27 mouse cellular contexts compared by ENCODE assay signal in the genomic region with DNA sequence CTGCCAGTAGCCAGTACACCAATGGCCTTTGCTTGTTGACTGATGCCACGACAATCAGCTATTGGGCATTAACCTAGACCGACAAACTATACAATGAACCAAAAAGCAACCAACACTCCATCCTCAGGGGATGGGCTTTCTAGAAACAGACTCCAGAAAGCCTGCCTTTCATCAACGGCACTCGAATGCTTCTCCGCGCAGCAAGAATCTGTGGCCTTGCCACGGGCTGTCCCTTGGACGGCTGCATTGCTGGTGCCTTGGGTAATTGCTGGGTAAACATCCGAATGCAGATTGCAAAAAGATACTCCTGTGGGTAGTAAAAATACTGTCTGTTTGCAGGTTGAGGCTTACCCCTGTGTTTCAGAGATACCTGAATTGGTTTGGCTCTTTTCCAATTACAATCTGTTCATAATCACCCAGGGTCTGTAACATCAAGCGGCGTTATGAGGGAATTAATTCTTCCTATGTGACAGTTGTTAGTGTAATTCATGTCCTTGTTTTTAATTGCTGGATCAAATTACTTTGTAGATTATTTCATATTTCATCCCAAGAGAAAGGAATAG.
DNase-seq lines count a peak whose midpoint lies in the region; ATAC-seq and TF ChIP-seq lines count a peak whose summit lies in the region.
"Had no signal": no experiment of that assay in that cellular context is flagged by ENCODE, and none has a peak within 500 bp of the region (broad histone marks: within the 10 kb centered on the region; RNA-seq: fewer than 3 reads in every experiment).

No protein-coding gene starts in this region.

- no peaks in the 10 kb centered on the region for H3K36me3 ChIP-seq in forebrain, embryonic 14.5 days (ENCODE audit: control insufficient read depth, insufficient read depth, low read length)
- no peaks in the 10 kb centered on the region for H3K36me3 ChIP-seq in forebrain, embryonic 12.5 days (replicated peaks)
- H3K36me3 ChIP-seq in lung, embryonic 14.5 days (ENCODE audit: insufficient read depth) = no peaks in the 10 kb centered on the region
- H3K36me3 ChIP-seq in midbrain, postnatal 0 days (ENCODE audit: insufficient read depth, low read length) = no peaks in the 10 kb centered on the region
- no peaks in the 10 kb centered on the region for H3K36me3 ChIP-seq in midbrain, embryonic 16.5 days (ENCODE audit: control insufficient read depth, insufficient read depth, low read length)
- H3K36me3 ChIP-seq in neural tube, embryonic 13.5 days = no peaks in the 10 kb centered on the region
- H3K36me3 ChIP-seq: embryonic facial prominence, embryonic 15.5 days; kidney, embryonic 15.5 days; liver, embryonic 13.5 days; midbrain, embryonic 10.5 days had no signal

- 77% methylated on average over 11 of the region's 11 CpGs for WGBS in forebrain, embryonic 14.5 days
- WGBS in forebrain, embryonic 12.5 days = 80% methylated on average over 11 of the region's 11 CpGs
- WGBS in lung, embryonic 14.5 days = 27% methylated on average over 11 of the region's 11 CpGs
- 59% methylated on average over 11 of the region's 11 CpGs for WGBS in midbrain, postnatal 0 days
- WGBS in midbrain, embryonic 16.5 days = 60% methylated on average over 11 of the region's 11 CpGs
- 50% methylated on average over 11 of the region's 11 CpGs for WGBS in neural tube, embryonic 13.5 days

- no peak overlapping the region for H3K9ac ChIP-seq in forebrain, embryonic 14.5 days (ENCODE audit: low read length)
- no peak overlapping the region for H3K9ac ChIP-seq in forebrain, embryonic 12.5 days
- no peak overlapping the region for H3K9ac ChIP-seq in lung, embryonic 14.5 days
- no peak overlapping the region for H3K9ac ChIP-seq in midbrain, postnatal 0 days (replicated peaks; ENCODE audit: low read length, poor library complexity, severe bottlenecking)
- H3K9ac ChIP-seq in midbrain, embryonic 16.5 days (ENCODE audit: low read depth, low read length) = no peak overlapping the region
- no peak overlapping the region for H3K9ac ChIP-seq in neural tube, embryonic 13.5 days
- H3K9ac ChIP-seq: embryonic facial prominence, embryonic 15.5 days; kidney, embryonic 15.5 days; liver, embryonic 13.5 days had no signal

- H3K27ac ChIP-seq in forebrain, embryonic 14.5 days (ENCODE audit: low read depth, low read length) = no peak overlapping the region
- H3K27ac ChIP-seq in forebrain, embryonic 12.5 days = no peak overlapping the region
- peak overlapping the region; percentile 2; the same call in 1 of the 2 replicates for H3K27ac ChIP-seq in lung, embryonic 14.5 days (ENCODE audit: low read depth)
- H3K27ac ChIP-seq in midbrain, postnatal 0 days (ENCODE audit: low read depth, low read length) = no peak overlapping the region
- no peak overlapping the region for H3K27ac ChIP-seq in midbrain, embryonic 16.5 days (ENCODE audit: low read length)
- H3K27ac ChIP-seq in neural tube, embryonic 13.5 days (replicated peaks) = peak overlapping the region; percentile 52
- H3K27ac ChIP-seq: embryonic facial prominence, embryonic 15.5 days; kidney, embryonic 15.5 days; liver, embryonic 13.5 days; macrophage; midbrain, embryonic 10.5 days had no signal

- no peak overlapping the region for H3K4me3 ChIP-seq in forebrain, embryonic 14.5 days (ENCODE audit: low read depth, low read length)
- no peak overlapping the region for H3K4me3 ChIP-seq in forebrain, embryonic 12.5 days (replicated peaks)
- no peak overlapping the region for H3K4me3 ChIP-seq in lung, embryonic 14.5 days (ENCODE audit: low read depth, low read length)
- no peak overlapping the region for H3K4me3 ChIP-seq in midbrain, postnatal 0 days (ENCODE audit: low read depth, low read length)
- no peak overlapping the region for H3K4me3 ChIP-seq in midbrain, embryonic 16.5 days (ENCODE audit: low read depth, low read length)
- H3K4me3 ChIP-seq in neural tube, embryonic 13.5 days = no peak overlapping the region
- H3K4me3 ChIP-seq: embryonic facial prominence, embryonic 15.5 days; kidney, embryonic 15.5 days; liver, embryonic 13.5 days; midbrain, embryonic 10.5 days had no signal

- no peaks in the 10 kb centered on the region for H3K27me3 ChIP-seq in forebrain, embryonic 14.5 days (replicated peaks; ENCODE audit: control insufficient read depth, insufficient read depth, low read length)
- H3K27me3 ChIP-seq in forebrain, embryonic 12.5 days = no peaks in the 10 kb centered on the region
- H3K27me3 ChIP-seq in lung, embryonic 14.5 days (ENCODE audit: insufficient read depth, low read length) = no peaks in the 10 kb centered on the region
- no peaks in the 10 kb centered on the region for H3K27me3 ChIP-seq in midbrain, postnatal 0 days (ENCODE audit: insufficient read depth, low read length)
- no peaks in the 10 kb centered on the region for H3K27me3 ChIP-seq in midbrain, embryonic 16.5 days (ENCODE audit: control insufficient read depth, insufficient read depth, low read depth, low read length)
- H3K27me3 ChIP-seq in neural tube, embryonic 13.5 days = no peaks in the 10 kb centered on the region
- H3K27me3 ChIP-seq: embryonic facial prominence, embryonic 15.5 days; kidney, embryonic 15.5 days; liver, embryonic 13.5 days had no signal

- ATAC-seq in forebrain, embryonic 14.5 days = no peak
- no peak for ATAC-seq in forebrain, embryonic 12.5 days (ENCODE audit: low FRiP score)
- peak; percentile 75; the same call in 1 of the 2 replicates for ATAC-seq in lung, embryonic 14.5 days (ENCODE audit: insufficient read depth)
- ATAC-seq in midbrain, postnatal 0 days (ENCODE audit: low FRiP score) = no peak
- ATAC-seq in midbrain, embryonic 16.5 days = no peak
- ATAC-seq in neural tube, embryonic 13.5 days (ENCODE audit: low read depth) = peak; percentile 78
- ATAC-seq: activated CD4-positive, CD25-positive, alpha-beta regulatory T cell, adult 4 months; forebrain, embryonic 16.5 days; intestine, postnatal 0 days had no signal

- TF ChIP-seq CTCF in lung, embryonic 14.5 days (IDR thresholded peaks at IDR 0.05; ENCODE audit: low read depth) = no peak
- no peak for TF ChIP-seq CTCF in midbrain, postnatal 0 days (IDR thresholded peaks at IDR 0.05)

- DNase-seq in forebrain, embryonic 14.5 days (ENCODE audit: low spot score) = peak; percentile 34
- peak; percentile 70 for DNase-seq in lung, embryonic 14.5 days
- DNase-seq in lung, postnatal 25 days (ENCODE audit: low spot score) = no peak
- peak; percentile 38 for DNase-seq in midbrain, postnatal 0 days (ENCODE audit: low spot score)
- no peak for DNase-seq in layer of hippocampus, adult 9-10 months (ENCODE audit: low spot score)
- DNase-seq: adrenal gland, adult 8-10 months; cerebellum, adult 2 months; cerebellum, postnatal 25 days; gastrocnemius, postnatal 14 days; heart, adult 11 months; kidney, postnatal 4 days; layer of hippocampus, adult 9-11 months; liver, embryonic 13.5 days; right cerebral cortex, postnatal 25 days; spleen, adult 18-20 months; thymus, postnatal 36 days had no signal

- no peaks in the 10 kb centered on the region for H3K9me3 ChIP-seq in forebrain, embryonic 14.5 days (replicated peaks; ENCODE audit: control insufficient read depth, low read length)
- no peaks in the 10 kb centered on the region for H3K9me3 ChIP-seq in forebrain, embryonic 12.5 days
- no peaks in the 10 kb centered on the region for H3K9me3 ChIP-seq in lung, embryonic 14.5 days (ENCODE audit: low read depth, low read length)
- no peaks in the 10 kb centered on the region for H3K9me3 ChIP-seq in midbrain, postnatal 0 days (ENCODE audit: low read length)
- H3K9me3 ChIP-seq in midbrain, embryonic 16.5 days (replicated peaks; ENCODE audit: control insufficient read depth, low read length, poor library complexity, severe bottlenecking) = no peaks in the 10 kb centered on the region
- H3K9me3 ChIP-seq in neural tube, embryonic 13.5 days = no peaks in the 10 kb centered on the region
- H3K9me3 ChIP-seq: embryonic facial prominence, embryonic 15.5 days; kidney, embryonic 15.5 days; liver, embryonic 13.5 days; midbrain, embryonic 10.5 days had no signal

- H3K4me2 ChIP-seq in forebrain, embryonic 14.5 days (ENCODE audit: low read length) = no peak overlapping the region
- H3K4me2 ChIP-seq in forebrain, embryonic 12.5 days = no peak overlapping the region
- H3K4me2 ChIP-seq in lung, embryonic 14.5 days = 0 out of 2 replicates have a peak overlapping the region, but pooled peaks have one; percentile 18
- H3K4me2 ChIP-seq in midbrain, postnatal 0 days (ENCODE audit: low read depth, low read length, poor library complexity, severe bottlenecking) = no peak overlapping the region
- H3K4me2 ChIP-seq in midbrain, embryonic 16.5 days (ENCODE audit: low read length) = no peak overlapping the region
- H3K4me2 ChIP-seq in neural tube, embryonic 13.5 days = no peak overlapping the region
- H3K4me2 ChIP-seq: embryonic facial prominence, embryonic 15.5 days; heart, embryonic 11.5 days; kidney, embryonic 15.5 days; liver, embryonic 13.5 days had no signal

- no peaks in the 10 kb centered on the region; the same call in 1 of the 2 replicates for H3K4me1 ChIP-seq in forebrain, embryonic 14.5 days (ENCODE audit: control insufficient read depth, insufficient read depth, low read length)
- peaks cover 8% of the 10 kb centered on the region for H3K4me1 ChIP-seq in forebrain, embryonic 12.5 days
- peaks cover 14% of the 10 kb centered on the region; the same call in 1 of the 2 replicates for H3K4me1 ChIP-seq in lung, embryonic 14.5 days (ENCODE audit: insufficient read depth)
- H3K4me1 ChIP-seq in midbrain, postnatal 0 days (ENCODE audit: insufficient read depth, low read length) = no peaks in the 10 kb centered on the region
- H3K4me1 ChIP-seq in midbrain, embryonic 16.5 days (ENCODE audit: control insufficient read depth, insufficient read depth, low read length) = peaks cover 23% of the 10 kb centered on the region
- H3K4me1 ChIP-seq in neural tube, embryonic 13.5 days (replicated peaks) = peaks cover 29% of the 10 kb centered on the region; the same call in 1 of the 2 replicates
- H3K4me1 ChIP-seq: kidney, embryonic 15.5 days; liver, embryonic 13.5 days had no signal

Comparison
In these comparisons a context has a peak if more than half of its experiments do, and no peak if none do; other contexts are left out.
1. DNase-seq: peak in forebrain, embryonic 14.5 days (single experiment), lung, embryonic 14.5 days (single experiment) and midbrain, postnatal 0 days (single experiment); none in lung, postnatal 25 days (single experiment) and layer of hippocampus, adult 9-10 months (single experiment).
2. ATAC-seq: peak in lung, embryonic 14.5 days (single experiment) and neural tube, embryonic 13.5 days (single experiment); none in forebrain, embryonic 14.5 days (single experiment), forebrain, embryonic 12.5 days (single experiment), midbrain, postnatal 0 days (single experiment) and midbrain, embryonic 16.5 days (single experiment).
3. H3K27ac ChIP-seq: peak in lung, embryonic 14.5 days (single experiment) and neural tube, embryonic 13.5 days (single experiment); none in forebrain, embryonic 14.5 days (single experiment), forebrain, embryonic 12.5 days (single experiment), midbrain, postnatal 0 days (single experiment) and midbrain, embryonic 16.5 days (single experiment).